Mouse (Mus musculus) limb, embryonic 14.5 days (tissue): Measurements from ENCODE around the gene Kif1a. TPM values are rescaled to one million over a fixed set of nuclear protein-coding genes. Genes with fewer than 3 reads are reported as not detected.
"Not testable (repeated sequence)": the region's sequence is repeated elsewhere in the genome, so short reads cannot be mapped to it uniquely, and the experiment has no call there.

Experiments
- ATAC-seq: fragments of 200-750 bp; cut with Nextera tagmentation; 2 replicates; pipeline ENCODE4 v1.8.0; 2017; ENCODE audit warnings: low read depth, moderate number of reproducible peaks, moderate TSS enrichment; ENCODE audit not compliant: low FRiP score
- DNase-seq: peaks from one replicate; pipeline ENCODE4 v3.0.0-alpha.2; 2015; ENCODE audit warnings: low spot score
- H3K27ac ChIP-seq: fragments of 300-500 bp; sonication (generic); replicated peaks from 2 replicates; pipeline ENCODE4 v1.5.1; 2014; ENCODE audit warnings: low read depth, mild to moderate bottlenecking, low read length, moderate library complexity, mixed read lengths
- H3K27me3 ChIP-seq: fragments of 300-500 bp; sonication (generic); 2 replicates; pipeline ENCODE4 v1.6.1; 2014; ENCODE audit warnings: low read length, mixed read lengths; ENCODE audit not compliant: control insufficient read depth, insufficient read depth
- H3K36me3 ChIP-seq: fragments of 300-500 bp; sonication (generic); 2 replicates; pipeline ENCODE4 v1.6.1; 2014; ENCODE audit warnings: mild to moderate bottlenecking, low read length, moderate library complexity, mixed read lengths; ENCODE audit not compliant: control insufficient read depth, insufficient read depth
- H3K4me1 ChIP-seq: fragments of 300-500 bp; sonication (generic); 2 replicates; pipeline ENCODE4 v1.6.1; 2014; ENCODE audit warnings: antibody characterized with exemption, low read length, mixed read lengths; ENCODE audit not compliant: control insufficient read depth, insufficient read depth
- H3K4me2 ChIP-seq: fragments of 300-500 bp; sonication (generic); replicated peaks from 2 replicates; pipeline ENCODE4 v1.6.1; 2014; ENCODE audit warnings: low read depth, mild to moderate bottlenecking, low read length, moderate library complexity; ENCODE audit not compliant: severe bottlenecking
- H3K4me3 ChIP-seq: fragments of 300-500 bp; sonication (generic); replicated peaks from 2 replicates; pipeline ENCODE4 v1.5.1; 2014; ENCODE audit warnings: low read length
- H3K9ac ChIP-seq: fragments of 300-500 bp; sonication (generic); 2 replicates; pipeline ENCODE4 v1.6.1; 2014; ENCODE audit warnings: mild to moderate bottlenecking, low read depth, low read length, moderate library complexity; ENCODE audit not compliant: severe bottlenecking
- H3K9me3 ChIP-seq: fragments of 300-500 bp; sonication (generic); 2 replicates; pipeline ENCODE4 v1.6.1; 2016; ENCODE audit warnings: low read length; ENCODE audit not compliant: control insufficient read depth
- POLR2A ChIP-seq: fragments of 200-500 bp; IDR thresholded peaks from 2 replicates; pipeline ENCODE4 v1.8.0; 2012; ENCODE audit warnings: inconsistent platforms, mild to moderate bottlenecking, moderate library complexity, borderline replicate concordance; ENCODE audit not compliant: insufficient read depth, insufficient read length; ENCODE audit errors: extremely low read depth
- WGBS: fragments of 180-500 bp; shearing (Covaris S2); extraction: QIAGEN DNeasy Blood & Tissue Kit; methylation state at CpG from one replicate; pipeline ENCODE4 v1.1.7; 2014; 5-methylcytosine and 5-hydroxymethylcytosine counted together
- polyA plus RNA-seq, 2 experiments: library from polyadenylated mRNA; depleted of rRNA in 1 of 2; stranded (reverse) in 1 of 2; unstranded in 1 of 2; fragments of >200 nt; fragmentation: Nextera tagmentation in 1 of 2; extraction: Ambion mirVana in 1 of 2; gene quantifications; 2 replicates each; pipeline versions ENCODE4 v1.2.1 to v1.2.3; 2012 to 2014

Kif1a gene
- polyA plus RNA-seq, 2 experiments: 8.1 to 17.5 TPM

- H3K4me2 ChIP-seq: no peak overlapping the region
- DNase-seq: no peak
These were observed 122.6 kb downstream of the Kif1a start for GRCm38 (mm10) chr1:92979073-92979602.

GRCm38 (mm10) chr1:92978645-92979044, 123.1 kb downstream of the Kif1a start:
- DNase-seq (no peak), ATAC-seq (no peak)
- Histone ChIP-seq H3K27ac (no peak overlapping the region), H3K9me3 (no peaks in the 10 kb centered on the region), H3K4me1 (no peaks in the 10 kb centered on the region), H3K9ac (no peak overlapping the region), H3K36me3 (no peaks in the 10 kb centered on the region), H3K4me3 (no peak overlapping the region), H3K4me2 (no peak overlapping the region), H3K27me3 (no peaks in the 10 kb centered on the region)
- WGBS: 46% methylated on average over 7 of the region's 7 CpGs
- no peak for TF ChIP-seq POLR2A

More at GRCm38 (mm10) chr1:92979073-92979602, 122.6 kb downstream of the Kif1a start:
- H3K27me3 ChIP-seq: no peaks in the 10 kb centered on the region
- H3K9ac ChIP-seq: no peak overlapping the region
- no peaks in the 10 kb centered on the region for H3K9me3 ChIP-seq
- WGBS: 19% methylated on average over 11 of the region's 11 CpGs
- 0 out of 2 replicates have a peak, but pooled peaks have one; percentile 44 for ATAC-seq
- no peak overlapping the region for H3K27ac ChIP-seq
- H3K36me3 ChIP-seq: no peaks in the 10 kb centered on the region
- no peaks in the 10 kb centered on the region for H3K4me1 ChIP-seq
- no peak overlapping the region for H3K4me3 ChIP-seq
- TF ChIP-seq POLR2A: no peak

GRCm38 (mm10) chr1:92976141-92976566, 125.6 kb downstream of the Kif1a start:
- no peaks in the 10 kb centered on the region for H3K36me3 ChIP-seq
- H3K4me2 ChIP-seq: no peak overlapping the region
- 34% methylated on average over 6 of the region's 6 CpGs for WGBS
- no peak overlapping the region for H3K4me3 ChIP-seq
- H3K9me3 ChIP-seq: no peaks in the 10 kb centered on the region
- DNase-seq (no peak), ATAC-seq (no peak)
- TF ChIP-seq POLR2A: no peak
- H3K27ac ChIP-seq: no peak overlapping the region
- no peak overlapping the region for H3K9ac ChIP-seq
- no peaks in the 10 kb centered on the region for H3K27me3 ChIP-seq
- no peaks in the 10 kb centered on the region for H3K4me1 ChIP-seq

- no peaks in the 10 kb centered on the region for H3K4me1 ChIP-seq
- TF ChIP-seq POLR2A: no peak
- H3K36me3 ChIP-seq: no peaks in the 10 kb centered on the region
- 100% methylated on average over 1 of the region's 1 CpGs for WGBS
- no peaks in the 10 kb centered on the region for H3K27me3 ChIP-seq
- no peaks in the 10 kb centered on the region for H3K9me3 ChIP-seq
- H3K27ac ChIP-seq: no peak overlapping the region
- H3K4me3 ChIP-seq: no peak overlapping the region
- ATAC-seq: no peak
- H3K4me2 ChIP-seq: no peak overlapping the region
- DNase-seq: peak; percentile 26
- no peak overlapping the region for H3K9ac ChIP-seq
These were observed 128.9 kb downstream of the Kif1a start for GRCm38 (mm10) chr1:92972854-92973253.

- Histone ChIP-seq H3K27ac (no peak overlapping the region), H3K9me3 (no peaks in the 10 kb centered on the region), H3K36me3 (no peaks in the 10 kb centered on the region), H3K9ac (no peak overlapping the region), H3K27me3 (no peaks in the 10 kb centered on the region), H3K4me1 (no peaks in the 10 kb centered on the region), H3K4me2 (no peak overlapping the region), H3K4me3 (no peak overlapping the region)
- ATAC-seq (no peak), DNase-seq (no peak)
- no peak for TF ChIP-seq POLR2A
- 89% methylated on average over 7 of the region's 7 CpGs for WGBS
These were observed 129.6 kb downstream of the Kif1a start for GRCm38 (mm10) chr1:92971879-92972795.

- not testable (repeated sequence) for H3K27ac ChIP-seq, H3K9me3 ChIP-seq, ATAC-seq, H3K36me3 ChIP-seq, H3K27me3 ChIP-seq, DNase-seq, H3K4me3 ChIP-seq, H3K4me1 ChIP-seq, H3K4me2 ChIP-seq, H3K9ac ChIP-seq
- 82% methylated on average over 6 of the region's 6 CpGs for WGBS
These were observed 131.0 kb downstream of the Kif1a start for GRCm38 (mm10) chr1:92970791-92971190.
